Mouse (Mus musculus) embryonic facial prominence, embryonic 15.5 days (tissue): ENCODE measurements around the gene Cog3. TPM values are rescaled to one million over a fixed set of nuclear protein-coding genes. Genes with fewer than 3 reads are reported as not detected.

Experiments
- ATAC-seq: fragments of 200-750 bp; cut with Nextera tagmentation; 2 replicates; pipeline ENCODE4 v1.8.0; 2017; ENCODE audit warnings: low read depth, moderate TSS enrichment; ENCODE audit not compliant: insufficient number of reproducible peaks, low FRiP score, low TSS enrichment
- H3K27ac ChIP-seq: fragments of 300-500 bp; sonication (generic); replicated peaks from 2 replicates; pipeline ENCODE4 v1.5.1; 2015; ENCODE audit warnings: mild to moderate bottlenecking, inconsistent platforms
- H3K27me3 ChIP-seq: fragments of 300-500 bp; sonication (generic); 2 replicates; pipeline ENCODE4 v1.6.1; 2015; ENCODE audit warnings: inconsistent platforms
- H3K36me3 ChIP-seq: fragments of 300-500 bp; sonication (generic); 2 replicates; pipeline ENCODE4 v1.6.1; 2015; ENCODE audit warnings: mild to moderate bottlenecking, inconsistent platforms
- H3K4me1 ChIP-seq: fragments of 300-500 bp; sonication (generic); 2 replicates; pipeline ENCODE4 v1.6.1; 2015; ENCODE audit warnings: inconsistent platforms
- H3K4me2 ChIP-seq: fragments of 300-500 bp; sonication (generic); replicated peaks from 2 replicates; pipeline ENCODE4 v1.6.1; 2015; ENCODE audit warnings: mild to moderate bottlenecking, inconsistent platforms
- H3K4me3 ChIP-seq: fragments of 300-500 bp; sonication (generic); replicated peaks from 2 replicates; pipeline ENCODE4 v1.5.1; 2015; ENCODE audit warnings: mild to moderate bottlenecking, inconsistent platforms
- H3K9ac ChIP-seq: fragments of 300-500 bp; sonication (generic); 2 replicates; pipeline ENCODE4 v1.6.1; 2015; ENCODE audit warnings: inconsistent platforms
- H3K9me3 ChIP-seq: fragments of 300-500 bp; sonication (generic); replicated peaks from 2 replicates; pipeline ENCODE4 v1.6.1; 2016; ENCODE audit warnings: inconsistent platforms
- WGBS: fragments of 180-500 bp; shearing (Covaris S2); methylation state at CpG from one replicate; pipeline ENCODE4 v1.1.7; 2015; 5-methylcytosine and 5-hydroxymethylcytosine counted together
- polyA plus RNA-seq: library from polyadenylated mRNA; unstranded; fragments of >200 nt; fragmentation: Nextera tagmentation; extraction: Ambion mirVana; gene quantifications from 2 replicates; pipeline ENCODE4 v1.2.1, GENCODE M21; 2015

Cog3 gene
- polyA plus RNA-seq = 20.8 TPM in 2 replicates

DNA sequence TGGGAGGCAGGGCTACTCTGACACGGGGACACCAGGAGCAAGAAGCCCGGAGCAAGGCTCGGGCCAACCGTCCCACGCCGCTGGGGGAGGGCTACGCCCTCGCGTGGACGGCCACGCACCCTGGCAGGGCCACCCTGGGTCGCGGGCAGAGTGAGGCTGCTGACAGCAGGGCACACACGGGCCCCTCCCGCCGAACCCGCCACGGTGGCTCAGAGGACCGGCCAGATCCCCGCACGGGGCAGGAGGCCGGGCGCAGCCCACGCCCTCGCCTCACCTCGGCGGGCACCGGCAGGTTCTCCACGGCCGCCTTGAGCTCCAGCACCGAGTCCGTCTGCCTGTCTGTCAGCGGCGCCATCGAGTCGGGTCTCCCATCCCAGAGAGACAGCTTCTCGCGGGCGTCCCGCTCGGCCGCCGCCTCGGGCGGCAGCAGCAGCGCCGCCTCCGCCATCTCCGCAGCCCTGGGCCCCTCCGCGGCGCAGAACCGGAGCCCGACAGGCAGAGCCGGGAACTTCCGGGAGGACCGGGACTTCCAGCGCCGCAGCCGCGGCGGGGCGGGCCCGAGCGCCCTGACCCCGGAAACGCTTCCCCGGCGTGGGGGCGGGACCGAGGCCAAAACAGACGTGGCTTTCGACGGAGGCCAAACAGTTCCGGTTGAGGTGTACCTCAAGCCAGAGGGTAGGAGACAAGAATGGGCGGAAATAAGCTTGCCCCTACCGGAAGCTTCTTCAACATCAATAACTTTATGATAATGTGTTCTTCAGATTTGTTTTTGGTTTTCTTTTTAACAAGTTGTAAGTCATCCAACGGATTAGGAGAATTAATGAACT, at the start of gene Cog3:
Gene Cog3, minus strand, starts transcription at position 527 of the 827 bp plus-strand sequence.
- Histone ChIP-seq H3K27me3 (no peaks in the 10 kb centered on the region), H3K4me2 (peak within 1 kb of the TSS; percentile 79), H3K9me3 (no peaks in the 10 kb centered on the region), H3K4me3 (peak within 1 kb of the TSS; percentile 97), H3K36me3 (no peaks in the 10 kb centered on the region), H3K27ac (peak within 1 kb of the TSS; percentile 90), H3K9ac (peak within 1 kb of the TSS; percentile 93), H3K4me1 (peaks cover 16% of the 10 kb centered on the region)
- ATAC-seq = peak; percentile 98
- under 1% methylated on average over 78 of the region's 78 CpGs for WGBS

GRCm38 (mm10) chr14:75797769-75798386, 43.6 kb upstream of the Cog3 start:
- Histone ChIP-seq H3K27ac (no peak overlapping the region), H3K9ac (no peak overlapping the region), H3K36me3 (no peaks in the 10 kb centered on the region), H3K9me3 (no peaks in the 10 kb centered on the region), H3K4me2 (no peak overlapping the region), H3K4me3 (no peak overlapping the region), H3K27me3 (no peaks in the 10 kb centered on the region), H3K4me1 (no peaks in the 10 kb centered on the region)
- ATAC-seq = no peak
- WGBS = 27% methylated on average over 5 of the region's 5 CpGs

DNA sequence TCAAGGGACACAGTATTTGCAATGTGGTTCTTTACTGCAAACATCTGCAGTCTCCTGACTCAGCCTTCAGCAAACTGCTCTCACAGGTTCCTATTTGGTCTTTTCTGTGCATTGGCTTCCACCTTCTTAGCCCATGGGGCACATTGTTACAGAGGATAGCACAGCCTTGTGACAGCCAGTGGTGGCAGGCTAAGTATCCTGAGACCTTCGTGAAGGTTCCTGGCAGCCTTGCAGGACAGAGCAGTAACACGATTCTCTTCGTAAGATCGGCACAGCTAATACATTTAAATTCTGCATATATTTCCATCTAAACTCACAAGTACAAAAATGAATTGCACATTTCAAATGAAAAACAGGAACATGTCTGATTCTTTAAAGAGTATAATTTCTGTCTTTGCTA, 41.6 kb upstream of the Cog3 start:
- Histone ChIP-seq H3K36me3 (no peaks in the 10 kb centered on the region), H3K4me3 (no peak overlapping the region), H3K4me2 (no peak overlapping the region), H3K27ac (no peak overlapping the region), H3K4me1 (no peaks in the 10 kb centered on the region), H3K9me3 (no peaks in the 10 kb centered on the region), H3K9ac (no peak overlapping the region), H3K27me3 (no peaks in the 10 kb centered on the region)
- WGBS = 59% methylated on average over 4 of the region's 4 CpGs
- no peak for ATAC-seq

- no peaks in the 10 kb centered on the region for H3K27me3 ChIP-seq
- no peaks in the 10 kb centered on the region for H3K4me1 ChIP-seq
- 63% methylated on average over 5 of the region's 5 CpGs for WGBS
- H3K4me2 ChIP-seq = no peak overlapping the region
- no peaks in the 10 kb centered on the region for H3K9me3 ChIP-seq
- H3K4me3 ChIP-seq = no peak overlapping the region
- H3K36me3 ChIP-seq = no peaks in the 10 kb centered on the region
- ATAC-seq = no peak
- H3K9ac ChIP-seq = no peak overlapping the region
- H3K27ac ChIP-seq = no peak overlapping the region
Observed at GRCm38 (mm10) chr14:75794726-75795125, 40.4 kb upstream of the Cog3 start.

GRCm38 (mm10) chr14:75794324-75794723, 40.0 kb upstream of the Cog3 start:
- Histone ChIP-seq H3K4me3 (no peak overlapping the region), H3K4me1 (no peaks in the 10 kb centered on the region), H3K9me3 (no peaks in the 10 kb centered on the region), H3K36me3 (no peaks in the 10 kb centered on the region), H3K27me3 (no peaks in the 10 kb centered on the region), H3K27ac (no peak overlapping the region), H3K9ac (no peak overlapping the region), H3K4me2 (no peak overlapping the region)
- ATAC-seq = no peak
- 67% methylated on average over 6 of the region's 6 CpGs for WGBS

- 82% methylated on average over 4 of the region's 4 CpGs for WGBS
- Histone ChIP-seq H3K27ac (no peak overlapping the region), H3K4me2 (no peak overlapping the region), H3K9ac (no peak overlapping the region), H3K4me1 (no peaks in the 10 kb centered on the region), H3K36me3 (no peaks in the 10 kb centered on the region), H3K4me3 (no peak overlapping the region), H3K27me3 (peaks cover 10% of the 10 kb centered on the region), H3K9me3 (no peaks in the 10 kb centered on the region)
- ATAC-seq = no peak
Observed at GRCm38 (mm10) chr14:75793110-75793509, 38.8 kb upstream of the Cog3 start.

GRCm38 (mm10) chr14:75791372-75791771, 37.1 kb upstream of the Cog3 start:
- WGBS = 81% methylated on average over 3 of the region's 3 CpGs
- Histone ChIP-seq H3K36me3 (no peaks in the 10 kb centered on the region), H3K4me3 (no peak overlapping the region), H3K4me1 (no peaks in the 10 kb centered on the region), H3K4me2 (no peak overlapping the region), H3K9me3 (no peaks in the 10 kb centered on the region), H3K27me3 (peaks cover 10% of the 10 kb centered on the region), H3K9ac (no peak overlapping the region), H3K27ac (no peak overlapping the region)
- ATAC-seq = no peak

DNA sequence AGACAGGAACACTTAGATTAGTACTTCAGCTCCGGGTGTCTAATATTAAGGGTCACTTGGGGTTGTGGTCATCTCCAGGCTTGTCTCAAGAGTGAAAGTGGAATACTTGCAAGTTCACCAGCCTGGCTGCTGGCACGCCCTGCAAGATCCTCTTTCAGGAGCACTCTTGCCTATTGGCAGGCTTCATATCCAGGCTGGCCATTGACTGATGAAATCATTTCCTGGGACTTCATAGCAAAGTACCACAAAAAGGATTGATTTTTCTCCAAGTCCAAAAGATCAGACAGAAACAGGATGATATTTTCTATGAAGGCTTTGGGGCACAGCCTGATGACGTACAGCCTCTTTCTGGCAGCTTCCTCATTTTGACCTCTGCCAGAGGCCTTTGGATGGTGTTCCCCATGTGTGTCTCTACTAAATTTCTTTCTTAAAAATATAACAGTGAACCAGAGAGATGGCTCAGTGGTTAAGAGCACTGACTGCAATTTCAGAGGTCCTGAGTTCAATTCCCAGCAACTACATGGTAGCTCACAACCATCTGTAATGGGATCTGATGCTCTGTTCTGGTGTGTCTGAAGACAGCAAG, 36.2 kb upstream of the Cog3 start:
- WGBS = 75% methylated on average over 3 of the region's 3 CpGs

DNA sequence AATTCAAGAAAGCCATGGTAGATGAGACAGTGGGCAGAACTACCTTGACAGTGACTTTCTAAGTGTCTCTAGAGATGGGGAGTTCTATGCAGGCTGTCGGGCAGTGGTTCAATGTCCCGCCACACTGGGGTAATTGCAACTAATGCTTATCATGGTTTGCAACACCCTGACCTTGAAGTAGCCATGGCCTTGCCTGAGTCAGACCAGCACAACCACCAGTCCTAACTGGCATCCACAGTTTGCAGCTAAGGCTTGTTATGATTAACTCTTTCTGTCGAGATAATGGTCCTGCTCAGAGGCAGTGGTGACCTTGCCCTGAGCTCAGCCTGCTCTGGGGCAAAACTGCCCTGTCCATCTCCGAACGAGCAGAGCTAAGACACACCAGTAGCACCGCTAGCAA, 35.0 kb upstream of the Cog3 start:
- H3K36me3 ChIP-seq = no peaks in the 10 kb centered on the region
- no peak overlapping the region for H3K27ac ChIP-seq
- H3K4me3 ChIP-seq = no peak overlapping the region
- H3K4me1 ChIP-seq = 0 out of 2 replicates have a peak, but pooled peaks cover 3% of the 10 kb centered on the region
- H3K4me2 ChIP-seq = no peak overlapping the region
- WGBS = 72% methylated on average over 6 of the region's 6 CpGs
- ATAC-seq = no peak
- H3K9ac ChIP-seq = no peak overlapping the region
- peaks cover 10% of the 10 kb centered on the region for H3K27me3 ChIP-seq
- H3K9me3 ChIP-seq = no peaks in the 10 kb centered on the region

More for the DNA sequence above, 36.2 kb upstream of the Cog3 start:
- no peak for ATAC-seq
- Histone ChIP-seq H3K4me1 (0 out of 2 replicates have a peak, but pooled peaks cover 3% of the 10 kb centered on the region), H3K4me2 (no peak overlapping the region), H3K27me3 (peaks cover 10% of the 10 kb centered on the region), H3K4me3 (no peak overlapping the region), H3K36me3 (no peaks in the 10 kb centered on the region), H3K27ac (no peak overlapping the region), H3K9ac (no peak overlapping the region), H3K9me3 (no peaks in the 10 kb centered on the region)

DNA sequence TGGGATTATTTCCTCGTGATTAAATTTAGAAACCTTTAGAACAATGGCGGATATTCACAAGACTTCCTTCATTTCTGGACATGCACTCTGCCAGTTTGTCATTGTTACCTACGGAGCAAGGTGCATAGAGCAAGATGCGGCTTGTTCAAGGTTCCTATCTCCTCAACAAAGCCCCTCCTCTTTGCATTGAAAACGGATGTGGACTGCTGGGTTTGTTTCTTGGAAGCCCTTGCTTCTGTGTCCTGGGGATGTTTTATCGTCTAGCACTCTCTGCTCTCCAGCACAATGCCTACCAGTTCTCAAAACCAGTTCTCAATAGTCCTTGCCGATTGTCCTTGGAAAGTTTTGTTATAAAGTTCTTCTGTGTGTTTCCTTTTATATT, 33.5 kb upstream of the Cog3 start:
- Histone ChIP-seq H3K27me3 (peaks cover 10% of the 10 kb centered on the region), H3K9ac (no peak overlapping the region), H3K27ac (no peak overlapping the region), H3K9me3 (no peaks in the 10 kb centered on the region), H3K4me1 (0 out of 2 replicates have a peak, but pooled peaks cover 3% of the 10 kb centered on the region), H3K36me3 (no peaks in the 10 kb centered on the region), H3K4me2 (peak overlapping the region; percentile 90), H3K4me3 (no peak overlapping the region)
- no peak for ATAC-seq
- WGBS = 25% methylated on average over 7 of the region's 7 CpGs
